Mouse (Mus musculus) lung, adult 2 months (tissue): ENCODE data around the gene Zbtb17. TPM values are rescaled to one million over a fixed set of nuclear protein-coding genes. Genes with fewer than 3 reads are reported as not detected.

ENCODE experiments used
- DNase-seq: peaks from one replicate; pipeline ENCODE4 v3.0.0; 2022
- H3K4me1 ChIP-seq: fragments of 200-500 bp; 2 replicates; pipeline ENCODE4 v1.6.1; 2011; ENCODE audit warnings: low read length; ENCODE audit not compliant: control insufficient read depth, insufficient read depth
- H3K4me3 ChIP-seq: fragments of 200-500 bp; replicated peaks from 2 replicates; pipeline ENCODE3; 2011; ENCODE audit warnings: low read depth, mild to moderate bottlenecking, control low read depth, low read length; ENCODE audit errors: extremely low read depth
- CTCF ChIP-seq: fragments of 200-500 bp; IDR thresholded peaks from 2 replicates; pipeline ENCODE4 v1.5.1; 2011; ENCODE audit warnings: mild to moderate bottlenecking, low read length, control low read depth; ENCODE audit not compliant: insufficient read depth
- POLR2A ChIP-seq: fragments of 200-500 bp; IDR thresholded peaks from 2 replicates; pipeline ENCODE4 v1.6.1; 2011; ENCODE audit warnings: low read depth, mild to moderate bottlenecking, control low read depth, low read length, borderline replicate concordance; ENCODE audit errors: extremely low read depth
- WGBS: fragments of 180-500 bp; shearing (Covaris S2); methylation state at CpG from one replicate; pipeline ENCODE4 v1.1.7; 2018; 5-methylcytosine and 5-hydroxymethylcytosine counted together
- polyA plus RNA-seq: library from polyadenylated mRNA; depleted of rRNA; stranded (reverse); fragments of >200 nt; gene quantifications from 2 replicates; pipeline ENCODE4 v1.2.3, GENCODE M21; 2012; rRNA removed

Zbtb17 gene
- polyA plus RNA-seq, 1 experiment = 38.6 TPM

GRCm38 (mm10) chr4:141506352-141506751 is 61.9 kb downstream of the Zbtb17 start:
- WGBS = 5% methylated on average over 10 of the region's 10 CpGs
- no peak for TF ChIP-seq CTCF
- TF ChIP-seq POLR2A = no peak
- peak; percentile 87 for DNase-seq
- no peak overlapping the region for H3K4me3 ChIP-seq
- H3K4me1 ChIP-seq = peaks cover 26% of the 10 kb centered on the region

GRCm38 (mm10) chr4:141506893-141507292 is 62.4 kb downstream of the Zbtb17 start:
- TF ChIP-seq CTCF (peak; percentile 58), POLR2A (no peak)
- no peak overlapping the region for H3K4me3 ChIP-seq
- peak; percentile 46 for DNase-seq
- peaks cover 24% of the 10 kb centered on the region for H3K4me1 ChIP-seq
- WGBS = 50% methylated on average over 10 of the region's 10 CpGs

- 46% methylated on average over 13 of the region's 13 CpGs for WGBS
- peaks cover 32% of the 10 kb centered on the region for H3K4me1 ChIP-seq
- no peak for DNase-seq
- no peak for TF ChIP-seq CTCF
- no peak for TF ChIP-seq POLR2A
- no peak overlapping the region for H3K4me3 ChIP-seq
Measured at GRCm38 (mm10) chr4:141510457-141510856, 66.0 kb downstream of the Zbtb17 start.

- DNase-seq = no peak
- no peak overlapping the region for H3K4me3 ChIP-seq
- WGBS = 68% methylated on average over 6 of the region's 6 CpGs
- H3K4me1 ChIP-seq = peaks cover 22% of the 10 kb centered on the region
- TF ChIP-seq CTCF (no peak), POLR2A (no peak)
Measured at GRCm38 (mm10) chr4:141512145-141512544, 67.7 kb downstream of the Zbtb17 start.

GRCm38 (mm10) chr4:141514179-141514641 is 69.8 kb downstream of the Zbtb17 start:
- H3K4me3 ChIP-seq = no peak overlapping the region
- peak; percentile 61 for DNase-seq
- WGBS = 10% methylated on average over 12 of the region's 12 CpGs
- TF ChIP-seq CTCF (no peak), POLR2A (no peak)
- H3K4me1 ChIP-seq = peaks cover 23% of the 10 kb centered on the region

Other genes with a start within 250 kb of the Zbtb17 start
- gene Rsg1, start 230.7 kb upstream of the Zbtb17 start, polyA plus RNA-seq = 1.9 and 3.7 TPM in 2 replicates
- gene Arhgef19, start 205.2 kb upstream of the Zbtb17 start, polyA plus RNA-seq = 11.5 and 15.3 TPM in 2 replicates
- 54.0 and 68.8 TPM in 2 replicates for gene Epha2, start 143.4 kb upstream of the Zbtb17 start, polyA plus RNA-seq
- 0.70 and 2.1 TPM in 2 replicates for gene Fam131c, start 76.4 kb upstream of the Zbtb17 start, polyA plus RNA-seq
- 1.4 TPM in 1 of 2 replicates, not detected in the other for gene Clcnka, start 45.9 kb upstream of the Zbtb17 start, polyA plus RNA-seq
- 0.20 TPM in 1 of 2 replicates, not detected in the other for gene Clcnkb, start 28.6 kb upstream of the Zbtb17 start, polyA plus RNA-seq
- 19.6 and 29.1 TPM in 2 replicates for gene Hspb7, start 23.9 kb upstream of the Zbtb17 start, polyA plus RNA-seq
- gene Srarp, start 8.5 kb upstream of the Zbtb17 start, polyA plus RNA-seq = 0.18 TPM in 1 of 2 replicates, not detected in the other
- 27.1 and 30.4 TPM in 2 replicates for gene Spen, start 93.9 kb downstream of the Zbtb17 start, polyA plus RNA-seq
- gene Fblim1, start 161.4 kb downstream of the Zbtb17 start, polyA plus RNA-seq = 36.2 and 45.7 TPM in 2 replicates
- 5.1 and 5.3 TPM in 2 replicates for gene Tmem82, start 174.0 kb downstream of the Zbtb17 start, polyA plus RNA-seq
- gene Slc25a34, start 179.2 kb downstream of the Zbtb17 start, polyA plus RNA-seq = 2.3 and 3.9 TPM in 2 replicates
- 45.7 and 52.3 TPM in 2 replicates for gene Plekhm2, start 220.2 kb downstream of the Zbtb17 start, polyA plus RNA-seq
- 9.0 and 14.1 TPM in 2 replicates for gene Rsc1a1, start 240.9 kb downstream of the Zbtb17 start, polyA plus RNA-seq